Mouse (Mus musculus): ENCODE measurements at regions not wholly inside any gene's neighbourhood (a gene's known extent, or its start where the extent isn't known, plus 50 kb on each side); places are given as distances from the start of the nearest gene placed in this dataset.

GRCm38 (mm10) chr13:97705926-97706325 lies 54.5 kb downstream of the Gm10260 start:
- no peak for DNase-seq (ENCODE audit: low spot score in 2 of 2)

DNA sequence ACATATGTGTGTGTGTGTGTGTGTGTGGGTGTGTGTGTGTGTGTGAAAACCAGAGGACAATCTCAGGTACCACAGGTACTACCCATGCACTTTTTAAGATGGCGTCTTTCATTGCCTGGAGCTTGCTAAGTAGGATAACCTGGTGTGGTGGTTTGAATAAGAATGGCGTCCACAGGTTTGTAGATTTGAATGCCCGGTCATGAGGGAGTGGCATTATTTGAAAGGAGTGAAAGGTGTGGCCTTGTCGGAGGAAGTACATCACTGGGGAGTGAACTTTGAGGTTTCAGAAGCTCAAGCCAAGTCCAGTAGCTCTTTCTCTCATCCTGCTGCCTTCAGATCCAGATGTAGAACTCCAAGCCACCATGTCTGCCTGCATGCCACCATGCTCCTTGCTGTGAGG lies 55.9 kb downstream of the Gm10260 start:
- DNase-seq (ENCODE audit: low spot score in 2 of 2), result no peak

DNA sequence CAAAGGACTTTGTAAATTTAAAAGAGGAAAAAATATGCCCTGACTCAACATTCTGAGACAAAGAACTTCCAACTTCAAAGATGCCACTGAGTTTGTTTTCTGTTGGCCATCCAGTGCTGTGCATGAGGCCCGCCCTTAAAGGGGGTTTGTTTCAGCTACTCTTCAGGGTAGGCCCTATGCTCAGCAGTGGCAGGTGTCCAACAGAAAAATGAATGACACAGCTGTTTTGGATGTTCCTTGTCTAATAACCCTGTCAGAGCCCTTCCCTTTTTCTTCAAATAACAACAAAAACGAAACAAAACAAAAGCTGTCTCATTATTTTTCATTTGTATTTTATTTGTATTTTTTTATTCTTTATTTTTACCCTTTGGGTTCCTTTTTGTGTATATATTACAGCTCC lies 61.5 kb downstream of the Gm10260 start:
- no peak for DNase-seq (ENCODE audit: low spot score in 2 of 2)

GRCm38 (mm10) chr13:97698317-97698716 lies 62.1 kb downstream of the Gm10260 start:
- DNase-seq (ENCODE audit: low spot score in 2 of 2), result no peak

DNA sequence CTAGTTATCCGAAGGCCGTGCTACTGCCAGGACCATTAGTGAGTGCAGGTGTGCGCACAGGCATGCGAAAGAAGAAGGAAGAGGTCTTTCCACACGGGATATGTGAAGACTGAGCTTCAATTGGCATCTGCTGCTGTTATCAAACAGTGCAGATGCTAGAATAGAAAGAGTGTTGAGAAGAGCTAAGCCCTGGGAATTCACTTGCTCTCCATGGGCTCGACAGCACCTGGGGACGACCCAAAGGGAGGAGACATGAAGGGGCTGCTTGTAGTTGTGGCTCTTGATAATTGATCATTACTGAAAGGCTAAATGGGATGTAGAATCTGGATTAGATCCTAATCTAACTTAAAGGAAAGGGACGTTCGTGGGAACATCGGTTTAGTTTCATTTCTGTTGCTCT lies 63.2 kb downstream of the Gm10260 start:
- no peak for DNase-seq (ENCODE audit: low spot score in 2 of 2)

DNA sequence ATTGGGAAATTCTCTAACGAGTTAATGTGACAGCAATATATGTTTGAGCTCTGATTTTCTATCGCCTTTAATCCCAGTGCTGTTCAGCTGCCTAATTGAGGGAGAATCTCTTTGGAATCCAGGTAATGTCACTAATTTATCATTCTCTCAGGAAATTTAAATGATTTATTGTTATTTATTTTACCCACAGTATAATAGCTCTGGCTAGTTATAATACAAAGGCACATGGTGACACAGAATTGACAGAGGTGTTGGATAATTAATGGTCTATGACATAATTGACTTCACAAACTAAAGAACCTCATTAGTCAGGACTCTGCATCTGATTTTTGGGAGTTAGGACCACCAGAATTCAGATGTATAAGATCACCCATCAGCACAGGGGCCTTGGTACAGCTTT lies 65.4 kb downstream of the Gm10260 start:
- DNase-seq (ENCODE audit: low spot score in 2 of 2), result no peak

DNA sequence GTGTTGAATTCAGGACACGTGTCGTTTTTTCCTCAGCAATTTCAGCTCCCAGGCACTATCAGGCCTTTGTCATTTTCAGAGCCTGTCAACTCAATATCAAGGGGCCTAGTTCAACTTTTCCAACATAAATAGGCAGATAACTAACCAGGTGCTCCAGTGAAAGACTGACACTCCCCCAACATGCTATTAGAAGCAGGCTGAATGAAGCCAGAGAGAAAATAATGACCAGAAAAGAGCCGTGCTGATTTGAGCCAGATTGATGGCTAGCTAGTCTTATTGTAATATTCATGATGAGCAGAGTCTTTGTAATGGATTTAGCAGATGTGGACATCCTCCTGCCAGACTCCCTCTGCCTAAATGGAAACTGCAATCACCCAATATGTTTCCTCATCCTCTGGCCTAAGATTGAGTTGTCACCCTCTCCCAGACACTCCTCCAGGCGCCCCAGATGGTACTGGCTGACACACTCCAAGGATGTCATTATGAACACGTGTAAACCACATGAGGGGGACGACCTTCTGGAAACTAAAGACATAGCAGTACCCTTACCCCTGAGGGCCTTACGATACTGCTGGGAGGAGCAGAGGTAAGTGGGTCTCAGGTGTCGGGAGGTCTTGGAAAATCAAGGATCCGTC lies 66.0 kb downstream of the Gm10260 start:
- no peak for DNase-seq (ENCODE audit: low spot score in 2 of 2)

DNA sequence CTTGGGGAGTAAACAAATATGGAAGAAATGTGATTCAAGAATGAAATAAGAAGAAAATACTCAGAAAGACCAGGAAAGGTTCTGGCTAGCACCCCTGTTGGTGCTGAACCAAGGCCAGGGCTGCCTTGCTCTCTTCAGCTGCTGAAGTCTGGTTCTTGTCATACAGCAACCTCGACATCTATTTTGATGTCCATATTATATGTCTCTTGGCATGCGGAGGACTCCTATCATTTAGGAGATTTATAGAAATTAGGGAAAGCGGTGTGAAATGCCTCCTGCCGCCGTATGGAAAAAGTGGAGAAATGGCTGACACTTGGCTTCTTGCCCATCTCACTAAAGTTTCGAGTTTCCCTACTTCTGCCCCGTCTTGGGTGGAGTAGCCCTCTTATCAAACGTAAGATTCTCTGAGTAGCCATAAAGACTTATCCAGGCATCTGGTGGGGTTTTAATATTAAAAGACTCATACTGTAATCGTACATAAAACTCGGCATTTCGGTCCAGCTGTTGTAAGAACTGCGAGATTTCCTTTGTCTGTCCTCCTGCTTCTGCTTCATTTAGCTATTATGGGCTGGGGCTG lies 72.0 kb downstream of the Gm10260 start:
- no peak for DNase-seq (ENCODE audit: low spot score in 2 of 2)

DNA sequence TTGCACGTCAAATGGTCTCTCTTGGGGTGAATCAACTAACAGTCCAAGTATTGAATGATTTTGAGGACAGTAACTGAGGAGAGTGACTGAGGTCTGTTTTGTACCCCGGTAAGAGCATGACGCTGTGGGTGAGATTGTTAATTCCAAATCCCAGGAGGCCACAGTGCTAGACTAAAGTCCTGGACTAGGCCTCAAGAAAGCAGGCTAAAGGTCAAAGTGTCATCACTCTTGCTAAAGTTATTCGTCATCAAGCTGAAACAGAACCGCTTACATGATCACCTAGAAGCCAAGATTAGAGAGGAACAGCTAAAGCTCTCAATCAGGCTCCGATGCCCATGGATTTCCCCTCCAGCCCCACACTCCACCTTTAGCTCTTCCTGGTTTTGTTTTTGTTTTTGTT lies 76.6 kb downstream of the Gm10260 start:
- DNase-seq (ENCODE audit: low spot score in 2 of 2), result no peak

GRCm38 (mm10) chr13:97681228-97681987 lies 79.0 kb downstream of the Gm10260 start:
- DNase-seq (ENCODE audit: low spot score in 2 of 2), result no peak

- no peak for DNase-seq (ENCODE audit: low spot score in 2 of 2)
Observed at GRCm38 (mm10) chr13:97680283-97680896, 80.0 kb downstream of the Gm10260 start.

- no peak for DNase-seq (ENCODE audit: low spot score in 2 of 2)
Observed at GRCm38 (mm10) chr13:97678991-97679390, 81.4 kb downstream of the Gm10260 start.

DNA sequence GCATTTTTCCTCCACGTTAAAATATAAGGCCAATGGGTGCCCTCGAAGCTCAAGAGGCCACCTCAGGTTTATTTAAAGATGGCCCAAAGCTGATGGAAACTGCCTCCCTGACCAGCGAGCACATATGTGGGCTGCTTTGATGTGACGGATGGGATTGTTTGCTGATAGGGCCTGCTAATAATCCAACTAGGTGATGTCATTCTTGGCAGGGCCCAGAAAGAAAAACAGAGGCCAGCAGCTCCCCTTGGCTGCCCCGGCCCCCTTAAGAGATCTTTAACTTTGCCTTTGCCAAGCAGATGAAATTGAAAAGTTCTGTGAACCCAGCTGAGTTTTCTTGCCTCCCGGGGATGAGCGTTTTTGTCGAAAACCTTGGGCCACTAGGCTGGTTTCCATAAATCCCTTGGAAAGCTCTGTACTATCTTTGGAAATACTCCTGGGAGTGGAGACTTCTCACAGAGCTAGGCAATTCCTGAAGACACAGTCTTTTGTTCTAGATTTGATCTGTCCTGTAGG lies 83.8 kb downstream of the Gm10260 start:
- DNase-seq (ENCODE audit: low spot score in 2 of 2), result peak in 1 of 2 experiments; percentile 24

DNA sequence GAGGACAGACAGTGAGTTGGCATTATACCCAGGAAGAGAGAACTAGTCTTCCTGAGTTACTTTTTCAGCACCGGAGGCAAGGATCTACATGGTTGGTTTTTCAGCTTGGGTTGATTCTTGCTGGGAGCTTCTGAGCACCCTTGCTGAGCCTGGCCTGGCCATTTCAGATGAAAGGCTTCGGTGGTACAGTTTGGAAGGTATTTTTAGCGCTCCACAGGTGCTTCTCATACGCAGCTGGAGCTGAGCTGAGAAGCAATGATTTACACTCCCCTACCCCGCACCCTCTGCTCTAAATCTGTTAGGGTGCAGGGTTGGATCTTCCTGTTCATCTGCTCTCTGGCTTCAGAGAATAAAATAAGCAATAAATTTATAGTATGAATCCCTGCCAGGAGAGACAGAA lies 87.3 kb downstream of the Gm10260 start:
- DNase-seq (ENCODE audit: low spot score in 2 of 2), result no peak

- no peak for DNase-seq (ENCODE audit: low spot score in 2 of 2)
Observed at GRCm38 (mm10) chr13:97672038-97672675, 88.3 kb downstream of the Gm10260 start.

GRCm38 (mm10) chr13:97669366-97669765 lies 91.1 kb downstream of the Gm10260 start:
- no peak for DNase-seq (ENCODE audit: low spot score in 2 of 2)

DNA sequence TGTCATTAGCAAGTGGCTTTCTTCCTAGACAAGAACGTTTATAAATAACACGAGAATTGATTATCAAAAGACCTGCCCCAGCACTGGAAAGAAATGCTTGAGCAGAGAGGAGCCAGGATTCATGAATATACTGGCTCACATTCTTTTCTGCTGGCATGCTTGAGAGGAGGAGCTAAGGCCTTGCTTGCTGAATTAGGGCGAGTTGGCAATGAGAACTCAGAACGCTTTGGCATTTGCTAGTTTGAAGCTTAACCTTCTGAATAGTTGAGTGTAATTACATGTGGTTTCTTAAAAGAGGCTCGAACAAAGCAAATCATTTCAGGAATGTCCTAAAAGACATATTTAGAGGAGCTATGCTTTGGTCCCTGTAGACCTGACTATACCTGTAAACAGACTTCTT lies 91.5 kb downstream of the Gm10260 start:
- no peak for DNase-seq (ENCODE audit: low spot score in 2 of 2)

- no peak for DNase-seq (ENCODE audit: low spot score in 2 of 2)
Observed at GRCm38 (mm10) chr13:97667313-97667712, 93.1 kb downstream of the Gm10260 start.

DNA sequence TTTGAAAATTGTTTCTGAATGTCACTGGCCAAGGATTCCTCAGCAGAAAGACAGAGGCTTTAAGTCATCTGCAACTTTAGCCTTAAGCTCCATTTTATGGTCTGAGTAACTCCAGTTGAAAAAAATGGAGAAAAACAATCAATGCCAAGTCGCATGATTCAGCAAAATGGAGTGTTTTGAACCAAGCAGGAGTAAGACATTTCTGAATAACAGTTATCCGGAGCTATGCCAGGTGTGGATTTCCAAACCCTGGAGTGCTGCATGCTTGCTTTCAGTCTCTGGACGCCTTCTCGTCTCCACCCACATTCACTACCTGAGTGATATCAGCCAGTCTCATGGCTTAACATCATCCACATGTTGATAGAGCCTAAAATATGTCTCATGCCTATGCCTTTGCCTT lies 93.7 kb downstream of the Gm10260 start:
- DNase-seq (ENCODE audit: low spot score in 2 of 2), result peak in 1 of 2 experiments; percentile 23

DNA sequence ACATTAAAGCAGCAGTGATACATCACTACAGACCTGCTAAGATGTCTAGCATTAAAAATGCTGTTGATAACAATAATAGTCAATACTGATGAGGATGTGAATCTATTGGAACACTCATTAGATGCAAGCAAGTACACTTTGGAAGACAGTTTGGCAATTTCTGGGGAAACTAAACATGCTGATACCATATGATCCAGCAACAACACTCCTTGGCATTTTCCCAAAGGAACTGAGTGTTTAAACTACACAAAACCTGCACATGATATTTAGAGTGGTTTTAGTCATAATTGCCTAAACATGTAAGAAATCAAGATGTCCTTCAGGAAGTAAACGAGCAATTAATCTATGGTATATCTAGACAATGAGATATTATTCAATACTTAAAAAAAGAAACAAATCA lies 95.2 kb downstream of the Gm10260 start:
- DNase-seq (ENCODE audit: low spot score in 2 of 2), result no peak

DNA sequence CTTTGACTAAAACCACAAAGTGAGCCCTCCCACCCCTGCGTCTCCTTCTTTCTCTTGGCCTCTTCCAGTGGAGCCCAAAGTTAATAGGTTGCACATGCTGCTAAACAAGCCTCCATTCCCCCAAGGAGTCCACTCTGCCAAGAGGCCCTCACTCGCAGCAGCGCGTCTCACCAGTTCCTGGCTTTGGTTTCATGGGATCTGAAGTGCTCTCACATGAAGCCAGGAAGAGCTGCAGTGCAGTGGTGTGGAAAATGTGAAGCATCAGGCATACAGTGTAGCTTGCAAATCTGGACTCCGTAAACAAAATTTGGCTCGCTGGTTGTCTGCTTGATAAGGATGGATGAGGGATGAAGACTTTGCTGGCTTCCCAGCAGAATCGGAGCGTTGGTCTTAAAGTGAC lies 97.7 kb downstream of the Gm10260 start:
- peak; percentile 5 to 66 for DNase-seq (ENCODE audit: low spot score in 2 of 2)

DNA sequence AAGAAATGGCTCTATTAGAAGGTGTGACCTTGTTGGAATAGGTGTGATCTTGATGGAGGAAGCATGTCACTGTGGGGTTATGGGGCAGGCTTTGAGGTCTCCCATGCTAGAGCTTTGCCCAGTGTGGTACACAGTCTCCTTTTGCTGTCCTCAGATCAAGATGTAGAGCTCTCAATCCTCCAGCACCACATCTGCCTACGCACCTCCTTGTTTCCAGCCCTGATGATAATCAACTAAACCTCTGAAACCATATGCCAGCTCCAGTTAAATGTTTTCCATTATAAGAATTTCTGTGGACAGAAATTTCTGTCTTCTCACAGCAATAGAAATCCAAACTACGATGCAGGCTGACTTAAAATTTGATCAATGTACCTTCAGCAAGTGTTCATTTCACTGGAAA lies 103.8 kb downstream of the Gm10260 start:
- DNase-seq (ENCODE audit: low spot score in 2 of 2), result no peak
